Mouse (Mus musculus): ENCODE measurements at regions not wholly inside any gene's neighbourhood (a gene's known extent, or its start where the extent isn't known, plus 50 kb on each side); places are given as distances from the start of the nearest gene placed in this dataset.

GRCm38 (mm10) chrX:99271908-99272307 lies 136.0 kb downstream of the Efnb1 start:
- H3ac ChIP-seq (ENCODE audit: control insufficient read depth, insufficient read length, low read depth): no peak overlapping the region
- H3K36me3 ChIP-seq (ENCODE audit: control insufficient read depth, insufficient read depth): no peaks in the 10 kb centered on the region
- no peak overlapping the region for H3K4me3 ChIP-seq (ENCODE audit: insufficient read depth, poor library complexity, severe bottlenecking)
- H3K27me3 ChIP-seq (ENCODE audit: control insufficient read depth, insufficient read depth, insufficient read length): no peaks in the 10 kb centered on the region
- no peak for TF ChIP-seq CEBPB (IDR thresholded peaks at IDR 0.05; ENCODE audit: low read depth)
- TF ChIP-seq MYOD1 (IDR thresholded peaks at IDR 0.05; ENCODE audit: control insufficient read depth, insufficient read length, low read depth): no peak
- TF ChIP-seq USF1 (IDR thresholded peaks at IDR 0.05; ENCODE audit: low read depth): no peak
- TF ChIP-seq MAX (IDR thresholded peaks at IDR 0.05): no peak
- no peak for TF ChIP-seq MYOG (IDR thresholded peaks at IDR 0.05; ENCODE audit: control insufficient read depth, extremely low read depth, insufficient read length)
- TF ChIP-seq FOSL1 (IDR thresholded peaks at IDR 0.05; ENCODE audit: insufficient read depth, low read length, poor library complexity, severe bottlenecking): no peak
- no peak for TF ChIP-seq CTCF (IDR thresholded peaks at IDR 0.05; ENCODE audit: control insufficient read depth, insufficient read depth, insufficient read length)
- no peaks in the 10 kb centered on the region for H3K79me3 ChIP-seq (ENCODE audit: low read depth)
- no peaks in the 10 kb centered on the region for H3K79me2 ChIP-seq (ENCODE audit: control insufficient read depth, insufficient read depth)

- H3ac ChIP-seq (ENCODE audit: control insufficient read depth, insufficient read length, low read depth): no peak overlapping the region
- H3K36me3 ChIP-seq (ENCODE audit: control insufficient read depth, insufficient read depth): no peaks in the 10 kb centered on the region
- H3K27me3 ChIP-seq (ENCODE audit: control insufficient read depth, insufficient read depth, insufficient read length): no peaks in the 10 kb centered on the region
- no peaks in the 10 kb centered on the region for H3K79me3 ChIP-seq (ENCODE audit: low read depth)
- TF ChIP-seq MYOD1 (IDR thresholded peaks at IDR 0.05; ENCODE audit: control insufficient read depth, insufficient read length, low read depth) (no peak), CTCF (IDR thresholded peaks at IDR 0.05; ENCODE audit: control insufficient read depth, insufficient read depth, insufficient read length) (no peak), MAX (IDR thresholded peaks at IDR 0.05) (no peak), CEBPB (IDR thresholded peaks at IDR 0.05; ENCODE audit: low read depth) (no peak), FOSL1 (IDR thresholded peaks at IDR 0.05; ENCODE audit: insufficient read depth, low read length, poor library complexity, severe bottlenecking) (no peak), MYOG (IDR thresholded peaks at IDR 0.05; ENCODE audit: control insufficient read depth, extremely low read depth, insufficient read length) (no peak), USF1 (IDR thresholded peaks at IDR 0.05; ENCODE audit: low read depth) (no peak)
- no peaks in the 10 kb centered on the region for H3K79me2 ChIP-seq (ENCODE audit: control insufficient read depth, insufficient read depth)
- H3K4me3 ChIP-seq (ENCODE audit: insufficient read depth, poor library complexity, severe bottlenecking): no peak overlapping the region
Measured at GRCm38 (mm10) chrX:99249038-99249607, 113.2 kb downstream of the Efnb1 start.

DNA sequence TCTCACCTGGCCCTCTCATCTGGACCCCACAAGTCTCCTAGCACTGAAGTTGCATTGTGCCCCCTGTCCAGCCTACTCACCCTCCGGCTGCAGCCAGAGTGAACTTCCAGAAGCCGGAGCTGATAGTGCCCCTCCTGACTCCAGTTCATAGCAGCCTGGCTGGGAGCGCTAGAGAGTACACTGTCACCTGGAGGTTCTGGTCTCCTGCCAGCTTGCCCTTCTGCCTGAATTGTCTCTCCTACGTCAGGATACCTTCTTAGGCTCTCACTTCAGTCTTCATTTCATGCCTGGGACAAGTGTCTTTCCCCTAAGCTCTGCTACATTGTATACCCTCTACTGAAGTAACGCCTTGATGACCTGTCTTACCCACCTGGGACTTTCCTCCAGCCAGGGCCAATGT lies 112.3 kb downstream of the Efnb1 start:
- no peak overlapping the region for H3ac ChIP-seq (ENCODE audit: control insufficient read depth, insufficient read length, low read depth)
- H3K36me3 ChIP-seq (ENCODE audit: control insufficient read depth, insufficient read depth): no peaks in the 10 kb centered on the region
- H3K79me2 ChIP-seq (ENCODE audit: control insufficient read depth, insufficient read depth): no peaks in the 10 kb centered on the region
- no peak for TF ChIP-seq MAX (IDR thresholded peaks at IDR 0.05)
- no peak for TF ChIP-seq CTCF (IDR thresholded peaks at IDR 0.05; ENCODE audit: control insufficient read depth, insufficient read depth, insufficient read length)
- TF ChIP-seq FOSL1 (IDR thresholded peaks at IDR 0.05; ENCODE audit: insufficient read depth, low read length, poor library complexity, severe bottlenecking): no peak
- TF ChIP-seq MYOD1 (IDR thresholded peaks at IDR 0.05; ENCODE audit: control insufficient read depth, insufficient read length, low read depth): no peak
- TF ChIP-seq MYOG (IDR thresholded peaks at IDR 0.05; ENCODE audit: control insufficient read depth, extremely low read depth, insufficient read length): no peak
- no peak for TF ChIP-seq CEBPB (IDR thresholded peaks at IDR 0.05; ENCODE audit: low read depth)
- H3K4me3 ChIP-seq (ENCODE audit: insufficient read depth, poor library complexity, severe bottlenecking): no peak overlapping the region
- H3K79me3 ChIP-seq (ENCODE audit: low read depth): no peaks in the 10 kb centered on the region
- no peaks in the 10 kb centered on the region for H3K27me3 ChIP-seq (ENCODE audit: control insufficient read depth, insufficient read depth, insufficient read length)

DNA sequence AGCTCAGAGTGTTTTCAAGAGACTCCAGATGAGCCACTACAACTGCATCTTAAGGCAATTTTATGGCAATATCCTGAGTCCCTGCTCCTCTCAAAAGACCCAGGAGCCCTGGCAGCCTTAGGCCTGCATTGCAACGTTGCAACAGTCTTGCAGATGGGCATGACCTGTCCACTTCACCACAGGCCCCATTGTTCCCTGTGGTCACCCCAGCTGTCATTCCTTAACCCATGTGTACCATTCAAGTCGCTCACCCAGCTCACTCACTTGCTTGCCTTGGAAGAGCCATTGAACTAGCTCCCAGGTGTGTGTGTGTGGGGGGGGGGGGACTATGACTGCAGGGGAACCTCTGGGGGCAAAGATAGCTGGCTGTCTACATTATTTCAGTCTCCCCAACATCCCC lies 110.8 kb downstream of the Efnb1 start:
- Histone ChIP-seq H3ac (ENCODE audit: control insufficient read depth, insufficient read length, low read depth) (no peak overlapping the region), H3K27me3 (ENCODE audit: control insufficient read depth, insufficient read depth, insufficient read length) (no peaks in the 10 kb centered on the region), H3K36me3 (ENCODE audit: control insufficient read depth, insufficient read depth) (no peaks in the 10 kb centered on the region), H3K4me3 (ENCODE audit: insufficient read depth, poor library complexity, severe bottlenecking) (no peak overlapping the region), H3K79me2 (ENCODE audit: control insufficient read depth, insufficient read depth) (no peaks in the 10 kb centered on the region), H3K79me3 (ENCODE audit: low read depth) (no peaks in the 10 kb centered on the region)
- no peak for TF ChIP-seq USF1 (IDR thresholded peaks at IDR 0.05; ENCODE audit: low read depth)
- TF ChIP-seq MAX (IDR thresholded peaks at IDR 0.05): no peak
- TF ChIP-seq MYOG (IDR thresholded peaks at IDR 0.05; ENCODE audit: control insufficient read depth, extremely low read depth, insufficient read length): no peak
- no peak for TF ChIP-seq CEBPB (IDR thresholded peaks at IDR 0.05; ENCODE audit: low read depth)
- no peak for TF ChIP-seq FOSL1 (IDR thresholded peaks at IDR 0.05; ENCODE audit: insufficient read depth, low read length, poor library complexity, severe bottlenecking)
- TF ChIP-seq CTCF (IDR thresholded peaks at IDR 0.05; ENCODE audit: control insufficient read depth, insufficient read depth, insufficient read length): no peak
- no peak for TF ChIP-seq MYOD1 (IDR thresholded peaks at IDR 0.05; ENCODE audit: control insufficient read depth, insufficient read length, low read depth)

- Histone ChIP-seq H3K4me3 (ENCODE audit: insufficient read depth, poor library complexity, severe bottlenecking) (no peak overlapping the region), H3K79me3 (ENCODE audit: low read depth) (no peaks in the 10 kb centered on the region), H3K27me3 (ENCODE audit: control insufficient read depth, insufficient read depth, insufficient read length) (no peaks in the 10 kb centered on the region), H3K79me2 (ENCODE audit: control insufficient read depth, insufficient read depth) (no peaks in the 10 kb centered on the region), H3K36me3 (ENCODE audit: control insufficient read depth, insufficient read depth) (no peaks in the 10 kb centered on the region), H3ac (ENCODE audit: control insufficient read depth, insufficient read length, low read depth) (no peak overlapping the region)
- TF ChIP-seq USF1 (IDR thresholded peaks at IDR 0.05; ENCODE audit: low read depth): no peak
- TF ChIP-seq CTCF (IDR thresholded peaks at IDR 0.05; ENCODE audit: control insufficient read depth, insufficient read depth, insufficient read length): no peak
- no peak for TF ChIP-seq CEBPB (IDR thresholded peaks at IDR 0.05; ENCODE audit: low read depth)
- no peak for TF ChIP-seq FOSL1 (IDR thresholded peaks at IDR 0.05; ENCODE audit: insufficient read depth, low read length, poor library complexity, severe bottlenecking)
- no peak for TF ChIP-seq MYOD1 (IDR thresholded peaks at IDR 0.05; ENCODE audit: control insufficient read depth, insufficient read length, low read depth)
- no peak for TF ChIP-seq MYOG (IDR thresholded peaks at IDR 0.05; ENCODE audit: control insufficient read depth, extremely low read depth, insufficient read length)
- TF ChIP-seq MAX (IDR thresholded peaks at IDR 0.05): no peak
Measured at GRCm38 (mm10) chrX:99246051-99246450, 110.1 kb downstream of the Efnb1 start.
